Mouse (Mus musculus): ENCODE measurements around the gene Relb. TPM values are rescaled to one million over a fixed set of nuclear protein-coding genes. Genes with fewer than 3 reads are reported as not detected.

Gene Relb
- polyA plus RNA-seq, 1 experiment from 2014 or later: 9.6 TPM

- H3K27me3 ChIP-seq: no peaks in the 10 kb centered on the region
- H3K27ac ChIP-seq: peak within 1 kb of the TSS; percentile 55; the same call in 1 of the 2 replicates
- peak within 1 kb of the TSS; percentile 98 for H3K4me3 ChIP-seq
- H3K4me2 ChIP-seq (replicated peaks): peak within 1 kb of the TSS; percentile 94
- no peaks in the 10 kb centered on the region for H3K9me3 ChIP-seq
- H3K36me3 ChIP-seq: peaks cover 36% of the 10 kb centered on the region
- 2% methylated on average over 57 of the region's 57 CpGs for WGBS
- H3K4me1 ChIP-seq: peaks cover 24% of the 10 kb centered on the region
- H3K9ac ChIP-seq: peak within 1 kb of the TSS; percentile 97
- ATAC-seq (ENCODE audit: low FRiP score, low read depth): peak; percentile 88
Observed at GRCm38 (mm10) chr7:19603849-19604605, 25.2 kb downstream of the Relb start, which contains the start of gene Clasrp. Clasrp (minus strand) TSS chr7:19604486.

- peak overlapping the region; percentile 98 for H3K4me3 ChIP-seq
- H3K27me3 ChIP-seq: no peaks in the 10 kb centered on the region
- no peak for ATAC-seq (ENCODE audit: low FRiP score, low read depth)
- H3K27ac ChIP-seq: no peak overlapping the region
- peak overlapping the region; percentile 97 for H3K9ac ChIP-seq
- peak overlapping the region; percentile 94 for H3K4me2 ChIP-seq (replicated peaks)
- WGBS: 79% methylated on average over 12 of the region's 12 CpGs
- H3K36me3 ChIP-seq: peaks cover 46% of the 10 kb centered on the region
- H3K9me3 ChIP-seq: no peaks in the 10 kb centered on the region
- peaks cover 24% of the 10 kb centered on the region for H3K4me1 ChIP-seq
Observed at GRCm38 (mm10) chr7:19603055-19603454, 26.2 kb downstream of the Relb start.

- Histone ChIP-seq H3K27me3 (no peaks in the 10 kb centered on the region), H3K4me2 (replicated peaks) (no peak overlapping the region), H3K4me1 (peaks cover 24% of the 10 kb centered on the region), H3K4me3 (no peak overlapping the region), H3K36me3 (peaks cover 65% of the 10 kb centered on the region), H3K9me3 (no peaks in the 10 kb centered on the region), H3K27ac (no peak overlapping the region), H3K9ac (no peak overlapping the region)
- 75% methylated on average over 5 of the region's 5 CpGs for WGBS
- no peak for ATAC-seq (ENCODE audit: low FRiP score, low read depth)
Observed at GRCm38 (mm10) chr7:19600562-19600961, 28.7 kb downstream of the Relb start.

GRCm38 (mm10) chr7:19593061-19593730 is 36.0 kb downstream of the Relb start:
- H3K36me3 ChIP-seq: peaks cover 94% of the 10 kb centered on the region
- 93% methylated on average over 10 of the region's 10 CpGs for WGBS
- H3K27ac ChIP-seq: no peak overlapping the region
- no peak overlapping the region for H3K4me3 ChIP-seq
- no peak overlapping the region for H3K4me2 ChIP-seq (replicated peaks)
- ATAC-seq (ENCODE audit: low FRiP score, low read depth): no peak
- no peaks in the 10 kb centered on the region for H3K27me3 ChIP-seq
- no peaks in the 10 kb centered on the region for H3K4me1 ChIP-seq
- H3K9ac ChIP-seq: no peak overlapping the region
- H3K9me3 ChIP-seq: no peaks in the 10 kb centered on the region

GRCm38 (mm10) chr7:19589917-19590316 is 39.3 kb downstream of the Relb start:
- H3K27ac ChIP-seq: no peak overlapping the region
- no peaks in the 10 kb centered on the region for H3K4me1 ChIP-seq
- H3K4me3 ChIP-seq: no peak overlapping the region
- H3K4me2 ChIP-seq (replicated peaks): no peak overlapping the region
- peaks cover 100% of the 10 kb centered on the region for H3K36me3 ChIP-seq
- no peaks in the 10 kb centered on the region for H3K9me3 ChIP-seq
- H3K9ac ChIP-seq: no peak overlapping the region
- peak; percentile 17; the same call in 1 of the 2 replicates for ATAC-seq (ENCODE audit: low FRiP score, low read depth)
- 58% methylated on average over 3 of the region's 3 CpGs for WGBS
- H3K27me3 ChIP-seq: no peaks in the 10 kb centered on the region

GRCm38 (mm10) chr7:19589207-19589606 is 40.0 kb downstream of the Relb start:
- Histone ChIP-seq H3K27ac (no peak overlapping the region), H3K27me3 (no peaks in the 10 kb centered on the region), H3K9me3 (no peaks in the 10 kb centered on the region), H3K4me3 (no peak overlapping the region), H3K4me2 (replicated peaks) (no peak overlapping the region), H3K36me3 (peaks cover 100% of the 10 kb centered on the region), H3K4me1 (no peaks in the 10 kb centered on the region), H3K9ac (no peak overlapping the region)
- ATAC-seq (ENCODE audit: low FRiP score, low read depth): no peak
- 58% methylated on average over 3 of the region's 3 CpGs for WGBS

- Histone ChIP-seq H3K9me3 (no peaks in the 10 kb centered on the region), H3K27ac (no peak overlapping the region), H3K9ac (no peak overlapping the region), H3K27me3 (no peaks in the 10 kb centered on the region), H3K36me3 (peaks cover 98% of the 10 kb centered on the region), H3K4me1 (no peaks in the 10 kb centered on the region), H3K4me3 (no peak overlapping the region), H3K4me2 (replicated peaks) (no peak overlapping the region)
- no peak for ATAC-seq (ENCODE audit: low FRiP score, low read depth)
- 71% methylated on average over 46 of the region's 46 CpGs for WGBS
Observed at GRCm38 (mm10) chr7:19586269-19586668, 43.0 kb downstream of the Relb start.

GRCm38 (mm10) chr7:19580634-19581033 is 48.6 kb downstream of the Relb start:
- Histone ChIP-seq H3K9ac (no peak overlapping the region), H3K4me1 (peaks cover 14% of the 10 kb centered on the region), H3K4me3 (no peak overlapping the region), H3K27ac (no peak overlapping the region), H3K36me3 (peaks cover 60% of the 10 kb centered on the region), H3K9me3 (no peaks in the 10 kb centered on the region), H3K4me2 (replicated peaks) (no peak overlapping the region), H3K27me3 (peaks cover 51% of the 10 kb centered on the region)
- ATAC-seq (ENCODE audit: low FRiP score, low read depth): no peak
- 73% methylated on average over 8 of the region's 8 CpGs for WGBS

GRCm38 (mm10) chr7:19579751-19580150 is 49.5 kb downstream of the Relb start:
- H3K4me2 ChIP-seq (replicated peaks): no peak overlapping the region
- peaks cover 51% of the 10 kb centered on the region for H3K36me3 ChIP-seq
- H3K27ac ChIP-seq: no peak overlapping the region
- H3K27me3 ChIP-seq: peaks cover 60% of the 10 kb centered on the region
- H3K4me3 ChIP-seq: no peak overlapping the region
- no peak overlapping the region for H3K9ac ChIP-seq
- H3K4me1 ChIP-seq: peaks cover 14% of the 10 kb centered on the region
- no peak for ATAC-seq (ENCODE audit: low FRiP score, low read depth)
- WGBS: 85% methylated on average over 10 of the region's 10 CpGs
- H3K9me3 ChIP-seq: no peaks in the 10 kb centered on the region

- Histone ChIP-seq H3K4me2 (replicated peaks) (0 out of 2 replicates have a peak overlapping the region, but pooled peaks have one; percentile 80), H3K4me3 (peak overlapping the region; percentile 45; the same call in 1 of the 2 replicates), H3K4me1 (peaks cover 17% of the 10 kb centered on the region), H3K9ac (no peak overlapping the region), H3K36me3 (peaks cover 38% of the 10 kb centered on the region), H3K9me3 (no peaks in the 10 kb centered on the region), H3K27ac (no peak overlapping the region), H3K27me3 (peaks cover 63% of the 10 kb centered on the region)
- no peak for ATAC-seq (ENCODE audit: low FRiP score, low read depth)
- 54% methylated on average over 4 of the region's 4 CpGs for WGBS
Observed at GRCm38 (mm10) chr7:19578436-19578835, 50.8 kb downstream of the Relb start.

GRCm38 (mm10) chr7:19577877-19578414 is 51.3 kb downstream of the Relb start:
- Histone ChIP-seq H3K36me3 (peaks cover 33% of the 10 kb centered on the region), H3K9ac (peak overlapping the region; percentile 61; the same call in 1 of the 2 replicates), H3K4me2 (replicated peaks) (peak overlapping the region; percentile 80), H3K4me3 (peak overlapping the region; percentile 45), H3K27ac (no peak overlapping the region), H3K9me3 (no peaks in the 10 kb centered on the region), H3K27me3 (peaks cover 63% of the 10 kb centered on the region), H3K4me1 (peaks cover 17% of the 10 kb centered on the region)
- no peak for ATAC-seq (ENCODE audit: low FRiP score, low read depth)
- 13% methylated on average over 10 of the region's 10 CpGs for WGBS
